9 mouse cellular contexts compared by ENCODE assay signal in genomic region chr13:59145677-59146555, GRCm38 (mm10).
DNase-seq lines count a peak whose midpoint lies in the region; ATAC-seq lines count a peak whose summit lies in the region.
"Had no signal": no experiment of that assay in that cellular context is flagged by ENCODE, and none has a peak within 500 bp of the region (broad histone marks: within the 10 kb centered on the region; RNA-seq: fewer than 3 reads in every experiment).

No protein-coding gene starts in this region.

- H3K9me3 ChIP-seq in midbrain, embryonic 11.5 days (ENCODE audit: control insufficient read depth, low read length): no peaks in the 10 kb centered on the region
- H3K9me3 ChIP-seq: limb, embryonic 12.5 days had no signal

- H3K27me3 ChIP-seq in midbrain, embryonic 11.5 days (ENCODE audit: control insufficient read depth, insufficient read depth, low read length): no peaks in the 10 kb centered on the region
- H3K27me3 ChIP-seq: limb, embryonic 12.5 days had no signal

- peak overlapping the region; percentile 25 for H3K27ac ChIP-seq in midbrain, embryonic 11.5 days (ENCODE audit: low read depth, low read length)
- H3K27ac ChIP-seq: limb, embryonic 12.5 days had no signal

- WGBS in midbrain, embryonic 11.5 days: 47% methylated on average over 21 of the region's 21 CpGs

- peak overlapping the region; percentile 26 for H3K9ac ChIP-seq in midbrain, embryonic 11.5 days (ENCODE audit: low read length)
- H3K9ac ChIP-seq: limb, embryonic 12.5 days had no signal

- H3K36me3 ChIP-seq in midbrain, embryonic 11.5 days (ENCODE audit: control insufficient read depth, insufficient read depth, low read length): no peaks in the 10 kb centered on the region
- H3K36me3 ChIP-seq: limb, embryonic 12.5 days had no signal

- H3K4me3 ChIP-seq in midbrain, embryonic 11.5 days (ENCODE audit: low read depth, low read length): no peak overlapping the region
- H3K4me3 ChIP-seq: limb, embryonic 12.5 days had no signal

- peaks cover 25% of the 10 kb centered on the region for H3K4me1 ChIP-seq in midbrain, embryonic 11.5 days (ENCODE audit: control insufficient read depth, insufficient read depth, low read length)

- ATAC-seq in midbrain, embryonic 11.5 days (ENCODE audit: low FRiP score): peak; percentile 80

- H3K4me2 ChIP-seq in midbrain, embryonic 11.5 days: no peak overlapping the region; the same call in 1 of the 2 replicates
- H3K4me2 ChIP-seq: limb, embryonic 12.5 days had no signal

- peak; percentile 49 to 72 for DNase-seq in adrenal gland, adult (ENCODE audit: inconsistent age in 2 of 2, low spot score in 1 of 2)
- DNase-seq in adrenal gland, postnatal 4 days (ENCODE audit: low spot score in 2 of 2): no peak
- peak; percentile 51 to 81 for DNase-seq in cerebellum, postnatal 4 days (ENCODE audit: low spot score in 2 of 2)
- peak; percentile 42 to 53 for DNase-seq in heart, adult 18-20 months
- DNase-seq in layer of hippocampus, adult 9-11 months: peak; percentile 96
- peak; percentile 96 for DNase-seq in midbrain, embryonic 11.5 days (ENCODE audit: low spot score, missing footprints)
- DNase-seq in testis, postnatal 14 days (ENCODE audit: low spot score): peak; percentile 15
- DNase-seq in MN1 (ENCODE audit: low spot score): no peak

Comparison
In these comparisons a context has a peak if more than half of its experiments do, and no peak if none do; other contexts are left out.
1. DNase-seq: peak in adrenal gland, adult (2 of 2), cerebellum, postnatal 4 days (2 of 2), heart, adult 18-20 months (2 of 2), layer of hippocampus, adult 9-11 months (single experiment), midbrain, embryonic 11.5 days (single experiment) and testis, postnatal 14 days (single experiment); none in adrenal gland, postnatal 4 days (0 of 2) and MN1 (single experiment).